Mouse (Mus musculus) kidney, embryonic 16.5 days (tissue): ENCODE data around the gene Zbtb8os. TPM values are rescaled to one million over a fixed set of nuclear protein-coding genes. Genes with fewer than 3 reads are reported as not detected.

Source experiments
- ATAC-seq: fragments of 200-750 bp; cut with Nextera tagmentation; 2 replicates; pipeline ENCODE4 v1.8.0; 2017; ENCODE audit warnings: moderate TSS enrichment; ENCODE audit not compliant: low FRiP score, low TSS enrichment
- H3K27ac ChIP-seq: fragments of 300-500 bp; sonication (generic); 2 replicates; pipeline ENCODE4 v1.5.1; 2014; ENCODE audit warnings: low read length
- H3K27me3 ChIP-seq: fragments of 300-500 bp; sonication (generic); 2 replicates; pipeline ENCODE4 v1.6.1; 2014; ENCODE audit warnings: low read length, control low read depth, mixed read lengths; ENCODE audit not compliant: insufficient read depth
- H3K36me3 ChIP-seq: fragments of 300-500 bp; sonication (generic); 2 replicates; pipeline ENCODE4 v1.6.1; 2014; ENCODE audit warnings: low read length, control low read depth, mixed read lengths; ENCODE audit not compliant: insufficient read depth
- H3K4me1 ChIP-seq: fragments of 300-500 bp; sonication (generic); 2 replicates; pipeline ENCODE4 v1.6.1; 2014; ENCODE audit warnings: low read length, control low read depth, mixed read lengths; ENCODE audit not compliant: insufficient read depth
- H3K4me2 ChIP-seq: fragments of 300-500 bp; sonication (generic); replicated peaks from 2 replicates; pipeline ENCODE4 v1.6.1; 2014; ENCODE audit warnings: low read depth, low read length
- H3K4me3 ChIP-seq: fragments of 300-500 bp; sonication (generic); 2 replicates; pipeline ENCODE4 v1.5.1; 2014; ENCODE audit warnings: mild to moderate bottlenecking, low read length
- H3K9ac ChIP-seq: fragments of 300-500 bp; sonication (generic); replicated peaks from 2 replicates; pipeline ENCODE4 v1.6.1; 2014; ENCODE audit warnings: low read length
- H3K9me3 ChIP-seq: fragments of 300-500 bp; sonication (generic); 2 replicates; pipeline ENCODE4 v1.6.1; 2016; ENCODE audit warnings: low read length, control low read depth
- WGBS: fragments of 180-500 bp; shearing (Covaris S2); extraction: QIAGEN DNeasy Blood & Tissue Kit; methylation state at CpG from one replicate; pipeline ENCODE4 v1.1.7; 2014; 5-methylcytosine and 5-hydroxymethylcytosine counted together
- polyA plus RNA-seq: library from polyadenylated mRNA; unstranded; fragments of >200 nt; fragmentation: Nextera tagmentation; extraction: Ambion mirVana; gene quantifications from 2 replicates; pipeline ENCODE4 v1.2.1, GENCODE M21; 2015

Zbtb8os gene
- polyA plus RNA-seq, 1 experiment from 2014 or later = 45.1 TPM

DNA sequence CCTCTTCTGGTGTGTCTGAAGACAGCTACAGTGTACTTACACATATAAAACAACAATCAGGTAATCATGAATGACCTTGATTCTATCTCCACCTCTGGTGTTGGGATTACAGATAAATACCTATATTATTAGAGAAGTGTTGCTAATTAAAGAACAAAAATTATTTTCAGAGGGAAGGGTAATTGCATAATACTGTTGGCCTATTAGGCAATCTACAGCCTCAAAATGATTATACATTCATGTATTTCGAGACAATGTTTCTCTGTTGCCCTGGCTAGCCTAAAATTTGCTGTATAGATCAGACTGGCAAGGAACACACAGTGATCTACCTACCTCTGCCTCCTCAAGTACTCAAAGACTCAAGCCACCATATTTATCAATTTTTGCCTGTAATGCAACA lies 12.0 kb upstream of the Zbtb8os start:
- Histone ChIP-seq H3K27ac (no peak overlapping the region), H3K9me3 (no peaks in the 10 kb centered on the region), H3K4me3 (no peak overlapping the region), H3K4me1 (no peaks in the 10 kb centered on the region), H3K9ac (no peak overlapping the region), H3K4me2 (no peak overlapping the region), H3K36me3 (peaks cover 58% of the 10 kb centered on the region), H3K27me3 (no peaks in the 10 kb centered on the region)
- 90% methylated on average over 1 of the region's 1 CpGs for WGBS
- ATAC-seq = no peak

DNA sequence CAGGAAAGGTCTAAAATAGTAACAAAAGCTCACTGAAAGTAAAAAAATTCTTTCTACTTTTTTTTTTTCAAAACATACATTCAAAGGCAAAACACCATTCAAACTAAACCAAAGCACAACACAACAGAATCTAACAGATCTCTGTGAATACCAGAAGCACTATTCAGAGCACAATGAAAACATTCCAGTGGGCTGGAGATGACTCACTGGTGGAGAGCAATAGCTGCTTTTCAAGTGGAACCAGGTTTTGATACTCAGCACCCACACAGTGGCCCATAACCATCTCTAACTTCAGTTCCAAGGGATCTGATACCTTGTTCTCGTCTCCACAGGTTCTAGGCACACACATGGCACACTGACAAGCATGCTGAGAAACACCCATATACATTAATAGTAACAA lies 10.7 kb upstream of the Zbtb8os start:
- WGBS = 81% methylated on average over 1 of the region's 1 CpGs
- Histone ChIP-seq H3K4me3 (no peak overlapping the region), H3K9me3 (no peaks in the 10 kb centered on the region), H3K4me2 (no peak overlapping the region), H3K4me1 (no peaks in the 10 kb centered on the region), H3K27ac (no peak overlapping the region), H3K27me3 (no peaks in the 10 kb centered on the region), H3K9ac (no peak overlapping the region), H3K36me3 (peaks cover 55% of the 10 kb centered on the region)
- ATAC-seq = no peak

DNA sequence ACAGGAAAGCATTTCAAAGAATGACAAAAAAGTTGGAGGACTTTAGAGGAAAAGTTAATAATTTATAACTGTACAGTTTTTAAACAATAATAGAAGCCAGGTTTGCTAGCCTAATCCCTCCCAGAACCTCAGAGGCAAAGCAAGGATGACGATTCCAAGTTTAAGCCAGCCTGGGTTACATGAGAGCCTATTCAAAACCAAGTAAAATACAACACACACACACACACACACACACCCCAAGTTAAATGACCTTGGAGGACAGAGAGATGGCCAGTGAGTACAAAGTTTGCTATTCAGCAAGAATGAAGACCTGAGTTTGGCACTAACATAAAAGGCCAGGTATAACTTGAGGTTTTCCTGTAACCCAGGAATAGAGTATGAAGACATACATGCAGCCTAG lies 9.3 kb upstream of the Zbtb8os start:
- no peak overlapping the region for H3K4me2 ChIP-seq
- no peak overlapping the region for H3K9ac ChIP-seq
- no peak overlapping the region for H3K27ac ChIP-seq
- no peaks in the 10 kb centered on the region for H3K9me3 ChIP-seq
- no peak for ATAC-seq
- no peaks in the 10 kb centered on the region for H3K4me1 ChIP-seq
- H3K27me3 ChIP-seq = no peaks in the 10 kb centered on the region
- no peak overlapping the region for H3K4me3 ChIP-seq
- peaks cover 46% of the 10 kb centered on the region for H3K36me3 ChIP-seq
- WGBS = 68% methylated on average over 1 of the region's 1 CpGs

DNA sequence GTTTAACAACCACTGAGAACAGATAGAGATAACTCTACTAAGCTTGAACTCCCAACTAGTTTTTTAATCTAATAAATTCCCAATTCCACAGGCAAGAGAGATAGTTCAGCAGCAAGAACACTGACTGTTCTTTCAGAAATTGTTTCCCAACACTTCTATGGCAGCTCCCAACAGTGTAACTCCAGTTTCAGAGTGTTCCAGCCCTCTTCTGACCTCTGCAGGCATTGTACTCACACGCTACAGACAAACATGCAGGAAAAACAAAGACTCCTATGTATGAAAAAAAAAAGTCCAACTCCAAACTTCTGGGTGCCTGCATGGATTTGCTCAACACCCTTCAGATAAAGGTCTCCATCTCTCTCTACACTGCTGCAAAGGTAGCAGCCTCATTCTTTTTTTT lies 2.6 kb upstream of the Zbtb8os start:
- 21% methylated on average over 1 of the region's 1 CpGs for WGBS
- ATAC-seq = no peak
- Histone ChIP-seq H3K27me3 (no peaks in the 10 kb centered on the region), H3K27ac (no peak overlapping the region), H3K36me3 (peaks cover 27% of the 10 kb centered on the region), H3K4me1 (peaks cover 23% of the 10 kb centered on the region), H3K9me3 (no peaks in the 10 kb centered on the region), H3K4me2 (peak overlapping the region; percentile 63), H3K4me3 (peak overlapping the region; percentile 93), H3K9ac (peak overlapping the region; percentile 30)

DNA sequence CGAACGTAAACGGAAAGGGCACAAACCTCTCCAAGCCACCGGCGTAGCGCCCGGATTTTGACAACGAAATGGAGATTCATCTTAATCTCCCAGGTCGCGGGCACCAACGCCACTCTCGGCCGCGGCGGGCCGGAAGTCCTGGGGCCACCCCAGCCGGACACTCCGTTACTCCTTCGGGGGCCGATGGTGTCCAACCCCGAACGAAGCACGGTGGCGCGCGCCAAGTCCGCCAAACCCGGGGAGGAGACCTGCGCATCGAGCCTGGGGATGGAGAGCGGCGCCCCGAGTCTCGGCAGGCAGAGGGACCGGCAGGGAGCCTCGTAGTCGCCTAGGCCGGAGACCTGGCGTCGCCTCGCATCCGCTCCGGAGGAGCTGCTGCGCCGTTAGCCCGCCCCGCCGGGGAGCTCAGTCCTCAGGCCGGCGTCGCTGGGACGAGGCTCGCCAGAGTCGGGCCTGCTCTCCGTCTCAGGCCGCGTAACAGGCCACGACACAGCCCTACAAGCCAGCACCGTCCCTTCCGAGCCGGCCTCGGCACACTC lies 749 bp upstream of the Zbtb8os start:
- peak; percentile 35; the same call in 1 of the 2 replicates for ATAC-seq
- Histone ChIP-seq H3K27ac (peak overlapping the region; percentile 97), H3K36me3 (peaks cover 15% of the 10 kb centered on the region), H3K4me1 (peaks cover 23% of the 10 kb centered on the region), H3K4me3 (peak overlapping the region; percentile 93), H3K9ac (peak overlapping the region; percentile 97), H3K4me2 (peak overlapping the region; percentile 63), H3K9me3 (no peaks in the 10 kb centered on the region), H3K27me3 (no peaks in the 10 kb centered on the region)
- WGBS = under 1% methylated on average over 50 of the region's 62 CpGs

DNA sequence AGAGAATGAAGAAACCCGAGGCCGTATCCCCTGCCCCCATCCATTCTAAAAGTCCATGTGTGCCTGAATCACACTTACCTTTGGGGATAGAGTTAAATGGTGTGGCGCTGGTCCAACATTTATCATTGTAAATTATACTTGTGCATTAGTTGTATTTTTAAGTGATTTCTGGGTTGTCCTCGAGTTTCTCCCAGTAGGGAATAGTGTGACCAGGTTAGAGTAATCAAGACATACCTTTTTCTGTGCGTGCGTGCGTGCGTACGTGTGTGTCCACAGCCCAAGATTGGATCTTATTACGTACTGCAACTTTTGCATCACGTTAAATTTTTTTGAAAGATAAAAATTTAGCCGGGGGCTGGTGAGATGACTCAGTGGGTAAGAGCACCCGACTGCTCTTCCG lies 796 bp downstream of the Zbtb8os start:
- H3K27ac ChIP-seq = peak overlapping the region; percentile 99
- H3K4me3 ChIP-seq = peak overlapping the region; percentile 93
- no peaks in the 10 kb centered on the region for H3K9me3 ChIP-seq
- peaks cover 23% of the 10 kb centered on the region for H3K4me1 ChIP-seq
- peak overlapping the region; percentile 84 for H3K9ac ChIP-seq
- no peaks in the 10 kb centered on the region for H3K27me3 ChIP-seq
- no peak for ATAC-seq
- peaks cover 9% of the 10 kb centered on the region; the same call in 1 of the 2 replicates for H3K36me3 ChIP-seq
- peak overlapping the region; percentile 70 for H3K4me2 ChIP-seq
- WGBS = 40% methylated on average over 14 of the region's 14 CpGs

DNA sequence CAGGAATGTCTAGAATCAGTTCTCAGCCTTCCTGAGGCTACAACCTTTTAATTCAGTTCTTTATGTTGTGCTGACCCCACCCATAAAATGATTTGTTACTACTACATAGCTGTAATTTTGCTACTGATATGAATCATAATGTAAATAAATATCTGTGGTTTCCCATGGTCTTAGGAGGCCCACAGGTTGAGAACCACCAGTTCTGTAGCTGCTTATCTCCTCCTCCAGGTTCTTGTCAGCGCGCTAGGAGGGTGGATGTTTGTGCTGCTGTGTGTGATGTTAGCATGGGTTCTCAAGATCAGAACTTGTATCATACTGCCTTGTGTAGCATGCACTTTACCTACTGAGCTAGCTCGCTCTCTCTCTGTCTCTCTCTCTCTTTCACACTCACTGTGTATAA lies 4.2 kb downstream of the Zbtb8os start:
- 0 out of 2 replicates have a peak, but pooled peaks cover 3% of the 10 kb centered on the region for H3K4me1 ChIP-seq
- H3K4me3 ChIP-seq = no peak overlapping the region
- no peaks in the 10 kb centered on the region for H3K27me3 ChIP-seq
- peaks cover 24% of the 10 kb centered on the region for H3K36me3 ChIP-seq
- no peak overlapping the region for H3K27ac ChIP-seq
- H3K9me3 ChIP-seq = no peaks in the 10 kb centered on the region
- no peak overlapping the region for H3K9ac ChIP-seq
- 94% methylated on average over 3 of the region's 3 CpGs for WGBS
- ATAC-seq = no peak
- no peak overlapping the region for H3K4me2 ChIP-seq

DNA sequence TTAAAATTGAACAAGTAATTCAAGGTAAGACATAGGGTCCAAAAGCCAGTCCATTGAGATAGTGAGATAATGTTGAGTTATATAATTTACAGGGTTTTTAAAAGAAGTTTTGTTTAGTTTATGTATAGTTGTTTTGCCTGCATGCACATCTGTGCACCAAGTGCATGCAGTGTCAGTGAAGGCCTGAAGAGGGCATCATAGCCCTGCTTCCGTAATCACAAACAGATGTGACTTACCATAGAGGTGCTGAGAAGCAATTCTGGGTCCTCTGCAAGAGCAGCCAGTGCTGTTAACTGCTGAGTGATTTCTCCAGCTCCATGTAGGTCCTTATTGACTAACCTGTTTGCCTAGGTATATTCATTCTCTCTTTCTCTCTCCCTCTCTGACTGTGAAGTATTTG lies 6.4 kb downstream of the Zbtb8os start:
- Histone ChIP-seq H3K4me1 (0 out of 2 replicates have a peak, but pooled peaks cover under 1% of the 10 kb centered on the region), H3K27me3 (no peaks in the 10 kb centered on the region), H3K9me3 (no peaks in the 10 kb centered on the region), H3K4me3 (no peak overlapping the region), H3K4me2 (no peak overlapping the region), H3K9ac (no peak overlapping the region), H3K36me3 (peaks cover 24% of the 10 kb centered on the region), H3K27ac (no peak overlapping the region)
- ATAC-seq = no peak
- WGBS = 86% methylated on average over 1 of the region's 1 CpGs

DNA sequence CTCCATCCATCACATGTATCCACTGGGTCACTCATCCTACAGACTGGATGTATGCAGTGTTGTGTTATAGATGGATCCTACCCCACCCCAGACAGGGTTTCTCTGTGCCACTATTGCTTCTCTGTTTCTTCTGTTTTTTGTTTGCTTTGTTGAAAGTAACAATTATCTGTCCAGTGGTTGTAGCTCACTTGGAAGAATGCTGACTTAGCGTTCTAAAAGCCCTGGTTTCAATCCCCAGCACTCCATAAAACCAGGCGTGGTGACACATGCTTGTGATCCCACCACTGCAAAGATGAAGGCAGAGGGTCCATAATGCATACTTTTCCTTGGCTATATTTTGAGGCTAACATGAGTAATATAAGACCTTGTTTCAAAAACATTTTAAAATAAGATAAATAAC lies 7.2 kb downstream of the Zbtb8os start:
- H3K27ac ChIP-seq = no peak overlapping the region
- WGBS = 80% methylated on average over 2 of the region's 2 CpGs
- no peaks in the 10 kb centered on the region for H3K9me3 ChIP-seq
- no peaks in the 10 kb centered on the region for H3K27me3 ChIP-seq
- no peak for ATAC-seq
- no peak overlapping the region for H3K4me2 ChIP-seq
- H3K4me3 ChIP-seq = no peak overlapping the region
- no peak overlapping the region for H3K9ac ChIP-seq
- peaks cover 25% of the 10 kb centered on the region for H3K36me3 ChIP-seq
- no peaks in the 10 kb centered on the region for H3K4me1 ChIP-seq

DNA sequence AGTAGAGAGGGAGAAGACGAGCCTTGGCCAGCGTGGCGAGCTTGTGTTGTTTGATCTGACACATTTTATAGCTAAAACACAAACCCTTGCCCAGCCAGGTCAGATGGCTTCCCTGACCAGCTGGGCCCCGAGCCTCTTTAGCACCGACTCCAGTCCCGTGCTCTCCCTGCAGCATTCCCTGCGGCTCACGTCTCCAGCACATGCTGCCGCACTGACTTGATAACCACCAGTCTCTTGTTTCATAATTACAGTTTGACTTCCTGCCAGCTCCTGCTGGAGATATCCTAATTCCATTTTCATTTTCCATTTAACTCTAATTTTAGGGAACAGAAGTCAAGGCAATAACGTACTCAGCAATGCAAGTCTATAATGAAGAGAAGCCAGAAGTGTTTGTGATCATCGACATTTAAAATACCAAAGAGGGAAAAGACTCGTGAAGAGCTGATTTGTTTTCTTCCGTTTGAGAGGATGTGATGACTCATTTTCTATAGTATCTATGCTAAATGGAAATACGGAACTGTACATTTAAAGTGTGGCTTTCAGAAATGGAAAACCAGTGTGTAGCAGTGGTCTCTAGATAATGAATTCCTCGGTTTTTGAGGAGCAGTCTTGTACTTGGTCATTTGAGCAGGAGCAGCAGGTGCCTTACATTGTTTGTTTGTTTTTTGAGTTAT lies 11.1 kb downstream of the Zbtb8os start:
- no peak overlapping the region for H3K9ac ChIP-seq
- no peaks in the 10 kb centered on the region for H3K27me3 ChIP-seq
- no peak overlapping the region for H3K4me2 ChIP-seq
- 0 out of 2 replicates have a peak, but pooled peaks cover 3% of the 10 kb centered on the region for H3K4me1 ChIP-seq
- no peak for ATAC-seq
- no peaks in the 10 kb centered on the region for H3K9me3 ChIP-seq
- 58% methylated on average over 15 of the region's 15 CpGs for WGBS
- no peak overlapping the region for H3K4me3 ChIP-seq
- peaks cover 25% of the 10 kb centered on the region for H3K36me3 ChIP-seq
- no peak overlapping the region for H3K27ac ChIP-seq
